Mouse (Mus musculus): ENCODE measurements around the gene Med13l. TPM values are rescaled to one million over a fixed set of nuclear protein-coding genes. Genes with fewer than 3 reads are reported as not detected.

Gene Med13l
- total RNA-seq, 4 experiments from 2014 or later = 22.2 to 35.0 (median 32.5) TPM

- DNase-seq (ENCODE audit: low spot score) = no peak
Observed at GRCm38 (mm10) chr5:118655966-118656365, 95.5 kb downstream of the Med13l start.

- no peak for DNase-seq (ENCODE audit: low spot score)
Observed at GRCm38 (mm10) chr5:118658256-118658837, 97.9 kb downstream of the Med13l start.

GRCm38 (mm10) chr5:118659713-118660112 lies 99.2 kb downstream of the Med13l start:
- DNase-seq (ENCODE audit: low spot score) = peak; percentile 47

- no peak for DNase-seq (ENCODE audit: low spot score)
Observed at GRCm38 (mm10) chr5:118661751-118662150, 101.3 kb downstream of the Med13l start.

- peak; percentile 60 for DNase-seq (ENCODE audit: low spot score)
Observed at GRCm38 (mm10) chr5:118663999-118664398, 103.5 kb downstream of the Med13l start.

- no peak for DNase-seq (ENCODE audit: low spot score)
Observed at GRCm38 (mm10) chr5:118665023-118665422, 104.5 kb downstream of the Med13l start.

GRCm38 (mm10) chr5:118666437-118667207 lies 106.1 kb downstream of the Med13l start:
- no peak for DNase-seq (ENCODE audit: low spot score)

- DNase-seq (ENCODE audit: low spot score) = no peak
Observed at GRCm38 (mm10) chr5:118667863-118668262, 107.4 kb downstream of the Med13l start.

- no peak for DNase-seq (ENCODE audit: low spot score)
Observed at GRCm38 (mm10) chr5:118668931-118669330, 108.5 kb downstream of the Med13l start.

- DNase-seq (ENCODE audit: low spot score) = no peak
Observed at GRCm38 (mm10) chr5:118672111-118672510, 111.6 kb downstream of the Med13l start.

GRCm38 (mm10) chr5:118673859-118674258 lies 113.4 kb downstream of the Med13l start:
- no peak for DNase-seq (ENCODE audit: low spot score)

GRCm38 (mm10) chr5:118674321-118674720 lies 113.8 kb downstream of the Med13l start:
- DNase-seq (ENCODE audit: low spot score) = peak; percentile 51

GRCm38 (mm10) chr5:118675697-118676096 lies 115.2 kb downstream of the Med13l start:
- DNase-seq (ENCODE audit: low spot score) = peak; percentile 63

- DNase-seq (ENCODE audit: low spot score) = no peak
Observed at GRCm38 (mm10) chr5:118676151-118676918, 115.9 kb downstream of the Med13l start.

- no peak for DNase-seq (ENCODE audit: low spot score)
Observed at GRCm38 (mm10) chr5:118679283-118679835, 118.9 kb downstream of the Med13l start.

- peak; percentile 18 for DNase-seq (ENCODE audit: low spot score)
Observed at GRCm38 (mm10) chr5:118680853-118681252, 120.4 kb downstream of the Med13l start.

- no peak for DNase-seq (ENCODE audit: low spot score)
Observed at GRCm38 (mm10) chr5:118682007-118682406, 121.5 kb downstream of the Med13l start.

- DNase-seq (ENCODE audit: low spot score) = no peak
Observed at GRCm38 (mm10) chr5:118685145-118685544, 124.7 kb downstream of the Med13l start.

- DNase-seq (ENCODE audit: low spot score) = no peak
Observed at GRCm38 (mm10) chr5:118686021-118686420, 125.5 kb downstream of the Med13l start.

- no peak for DNase-seq (ENCODE audit: low spot score)
Observed at GRCm38 (mm10) chr5:118688886-118689835, 128.7 kb downstream of the Med13l start.
